Mouse (Mus musculus) gastrocnemius, postnatal 25 days (tissue): Measurements from ENCODE around the gene Tmem117. TPM values are rescaled to one million over a fixed set of nuclear protein-coding genes. Genes with fewer than 3 reads are reported as not detected.

ENCODE experiments used
- DNase-seq: peaks from one replicate; pipeline ENCODE4 v3.0.0; 2022
- total RNA-seq, 2 experiments: library from RNA; stranded (reverse); gene quantifications; 1 replicate in 1 of 2; 2 replicates in 1 of 2; pipeline ENCODE4 v1.2.3; 2021

Tmem117 gene
- total RNA-seq, 2 experiments from 2014 or later, result 18.2 to 22.8 TPM

DNA sequence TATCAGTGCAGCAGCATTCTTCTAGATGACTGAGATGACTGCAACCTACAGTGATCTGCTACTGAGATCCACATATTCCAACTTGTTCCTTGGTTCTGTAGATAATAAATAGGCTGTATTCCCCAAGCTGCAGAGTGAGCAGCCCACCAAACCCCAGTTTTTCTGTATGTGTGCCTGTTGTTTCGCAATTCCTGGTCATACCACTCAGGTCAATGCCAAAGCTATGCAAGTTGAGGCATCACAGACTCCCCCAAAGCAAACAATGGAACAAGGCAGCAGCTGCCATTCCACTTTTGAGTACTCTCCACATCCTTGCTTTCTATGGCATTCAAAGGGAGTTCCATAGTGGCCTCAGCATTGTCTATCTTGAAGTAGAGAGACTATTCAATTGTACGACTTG is 516.1 kb downstream of the Tmem117 start:
- no peak for DNase-seq

Other genes starting within 250 kb of the Tmem117 start
- gene Adamts20, start 163.8 kb upstream of the Tmem117 start, total RNA-seq, result 10 to 100 TPM; 12.0 to 13.9 TPM
- gene Pus7l, start 85.7 kb upstream of the Tmem117 start, total RNA-seq, result 1 to 10 TPM; 1.1 to 1.5 TPM
- 1 to 10 TPM; 3.0 to 3.8 TPM for gene Irak4, start 85.6 kb upstream of the Tmem117 start, total RNA-seq
- 10 to 100 TPM in 1 of 2 experiments, 1 to 10 TPM in 1; 9.6 to 10.5 TPM for gene Twf1, start 39.3 kb upstream of the Tmem117 start, total RNA-seq